Mouse (Mus musculus): ENCODE measurements at regions not wholly inside any gene's neighbourhood (a gene's known extent, or its start where the extent isn't known, plus 50 kb on each side); places are given as distances from the start of the nearest gene placed in this dataset.

GRCm38 (mm10) chr10:68356521-68356920, 78.0 kb upstream of the Arid5b start:
- no peaks in the 10 kb centered on the region for H3K36me3 ChIP-seq (ENCODE audit: control insufficient read depth, insufficient read depth, low read length)
- H3K9ac ChIP-seq (ENCODE audit: low read length): no peak overlapping the region
- no peak overlapping the region for H3K4me3 ChIP-seq (ENCODE audit: low read depth, low read length)
- no peaks in the 10 kb centered on the region for H3K27me3 ChIP-seq (ENCODE audit: control insufficient read depth, insufficient read depth, low read length)
- H3K27ac ChIP-seq (replicated peaks; ENCODE audit: low read depth, low read length): peak overlapping the region; percentile 76
- no peak for DNase-seq (ENCODE audit: low spot score)
- H3K4me2 ChIP-seq (ENCODE audit: low read depth, severe bottlenecking): no peak overlapping the region
- 30% methylated on average over 5 of the region's 5 CpGs for WGBS
- no peaks in the 10 kb centered on the region for H3K9me3 ChIP-seq (ENCODE audit: control insufficient read depth, low read length)
- H3K4me1 ChIP-seq (ENCODE audit: control insufficient read depth, insufficient read depth, low read length): no peaks in the 10 kb centered on the region; the same call in 1 of the 2 replicates
- 0 out of 2 replicates have a peak, but pooled peaks have one; percentile 5 for ATAC-seq (ENCODE audit: insufficient number of reproducible peaks, low FRiP score, low TSS enrichment, low read depth)

GRCm38 (mm10) chr10:68356093-68356485, 77.5 kb upstream of the Arid5b start:
- Histone ChIP-seq H3K4me2 (ENCODE audit: low read depth, severe bottlenecking) (no peak overlapping the region; the same call in 1 of the 2 replicates), H3K27ac (replicated peaks; ENCODE audit: low read depth, low read length) (peak overlapping the region; percentile 55; the same call in 1 of the 2 replicates), H3K4me3 (ENCODE audit: low read depth, low read length) (no peak overlapping the region), H3K9me3 (ENCODE audit: control insufficient read depth, low read length) (no peaks in the 10 kb centered on the region), H3K36me3 (ENCODE audit: control insufficient read depth, insufficient read depth, low read length) (no peaks in the 10 kb centered on the region), H3K9ac (ENCODE audit: low read length) (no peak overlapping the region), H3K27me3 (ENCODE audit: control insufficient read depth, insufficient read depth, low read length) (no peaks in the 10 kb centered on the region), H3K4me1 (ENCODE audit: control insufficient read depth, insufficient read depth, low read length) (no peaks in the 10 kb centered on the region; the same call in 1 of the 2 replicates)
- 15% methylated on average over 6 of the region's 6 CpGs for WGBS
- DNase-seq (ENCODE audit: low spot score): peak; percentile 26
- no peak for ATAC-seq (ENCODE audit: insufficient number of reproducible peaks, low FRiP score, low TSS enrichment, low read depth)

- Histone ChIP-seq H3K27ac (replicated peaks; ENCODE audit: low read depth, low read length) (peak overlapping the region; percentile 55; the same call in 1 of the 2 replicates), H3K36me3 (ENCODE audit: control insufficient read depth, insufficient read depth, low read length) (no peaks in the 10 kb centered on the region), H3K9ac (ENCODE audit: low read length) (no peak overlapping the region), H3K4me1 (ENCODE audit: control insufficient read depth, insufficient read depth, low read length) (no peaks in the 10 kb centered on the region; the same call in 1 of the 2 replicates), H3K4me2 (ENCODE audit: low read depth, severe bottlenecking) (no peak overlapping the region; the same call in 1 of the 2 replicates), H3K9me3 (ENCODE audit: control insufficient read depth, low read length) (no peaks in the 10 kb centered on the region), H3K27me3 (ENCODE audit: control insufficient read depth, insufficient read depth, low read length) (no peaks in the 10 kb centered on the region), H3K4me3 (ENCODE audit: low read depth, low read length) (no peak overlapping the region)
- ATAC-seq (ENCODE audit: insufficient number of reproducible peaks, low FRiP score, low TSS enrichment, low read depth): no peak
- WGBS: 21% methylated on average over 6 of the region's 6 CpGs
- no peak for DNase-seq (ENCODE audit: low spot score)
Measured at GRCm38 (mm10) chr10:68355471-68356092, 77.0 kb upstream of the Arid5b start.

GRCm38 (mm10) chr10:68354335-68355231, 76.0 kb upstream of the Arid5b start:
- DNase-seq (ENCODE audit: low spot score) (peak; percentile 32), ATAC-seq (ENCODE audit: insufficient number of reproducible peaks, low FRiP score, low TSS enrichment, low read depth) (no peak; the same call in 1 of the 2 replicates)
- no peak overlapping the region for H3K4me2 ChIP-seq (ENCODE audit: low read depth, severe bottlenecking)
- no peak overlapping the region for H3K9ac ChIP-seq (ENCODE audit: low read length)
- no peaks in the 10 kb centered on the region for H3K27me3 ChIP-seq (ENCODE audit: control insufficient read depth, insufficient read depth, low read length)
- WGBS: 27% methylated on average over 7 of the region's 8 CpGs
- no peaks in the 10 kb centered on the region; the same call in 1 of the 2 replicates for H3K4me1 ChIP-seq (ENCODE audit: control insufficient read depth, insufficient read depth, low read length)
- H3K9me3 ChIP-seq (ENCODE audit: control insufficient read depth, low read length): no peaks in the 10 kb centered on the region
- H3K36me3 ChIP-seq (ENCODE audit: control insufficient read depth, insufficient read depth, low read length): no peaks in the 10 kb centered on the region
- H3K4me3 ChIP-seq (ENCODE audit: low read depth, low read length): no peak overlapping the region
- H3K27ac ChIP-seq (replicated peaks; ENCODE audit: low read depth, low read length): 0 out of 2 replicates have a peak overlapping the region, but pooled peaks have one; percentile 57

GRCm38 (mm10) chr10:68353692-68354232, 75.2 kb upstream of the Arid5b start:
- no peak for ATAC-seq (ENCODE audit: insufficient number of reproducible peaks, low FRiP score, low TSS enrichment, low read depth)
- WGBS: 57% methylated on average over 18 of the region's 18 CpGs

GRCm38 (mm10) chr10:68351841-68352555, 73.5 kb upstream of the Arid5b start:
- no peak overlapping the region for H3K4me2 ChIP-seq (ENCODE audit: low read depth, severe bottlenecking)
- H3K4me3 ChIP-seq (ENCODE audit: low read depth, low read length): no peak overlapping the region
- H3K36me3 ChIP-seq (ENCODE audit: control insufficient read depth, insufficient read depth, low read length): no peaks in the 10 kb centered on the region
- no peak overlapping the region for H3K9ac ChIP-seq (ENCODE audit: low read length)
- no peaks in the 10 kb centered on the region for H3K9me3 ChIP-seq (ENCODE audit: control insufficient read depth, low read length)
- no peak for DNase-seq (ENCODE audit: low spot score)
- H3K4me1 ChIP-seq (ENCODE audit: control insufficient read depth, insufficient read depth, low read length): no peaks in the 10 kb centered on the region; the same call in 1 of the 2 replicates
- no peaks in the 10 kb centered on the region for H3K27me3 ChIP-seq (ENCODE audit: control insufficient read depth, insufficient read depth, low read length)
- no peak for ATAC-seq (ENCODE audit: insufficient number of reproducible peaks, low FRiP score, low TSS enrichment, low read depth)
- no peak overlapping the region for H3K27ac ChIP-seq (replicated peaks; ENCODE audit: low read depth, low read length)
- 70% methylated on average over 8 of the region's 8 CpGs for WGBS

More at GRCm38 (mm10) chr10:68353692-68354232, 75.2 kb upstream of the Arid5b start:
- Histone ChIP-seq H3K27me3 (ENCODE audit: control insufficient read depth, insufficient read depth, low read length) (no peaks in the 10 kb centered on the region), H3K9me3 (ENCODE audit: control insufficient read depth, low read length) (no peaks in the 10 kb centered on the region), H3K4me2 (ENCODE audit: low read depth, severe bottlenecking) (no peak overlapping the region), H3K9ac (ENCODE audit: low read length) (no peak overlapping the region), H3K36me3 (ENCODE audit: control insufficient read depth, insufficient read depth, low read length) (no peaks in the 10 kb centered on the region), H3K27ac (replicated peaks; ENCODE audit: low read depth, low read length) (peak overlapping the region; percentile 39; the same call in 1 of the 2 replicates), H3K4me1 (ENCODE audit: control insufficient read depth, insufficient read depth, low read length) (no peaks in the 10 kb centered on the region; the same call in 1 of the 2 replicates), H3K4me3 (ENCODE audit: low read depth, low read length) (no peak overlapping the region)
- DNase-seq (ENCODE audit: low spot score): peak; percentile 34

GRCm38 (mm10) chr10:68351441-68351840, 72.9 kb upstream of the Arid5b start:
- ATAC-seq (ENCODE audit: insufficient number of reproducible peaks, low FRiP score, low TSS enrichment, low read depth) (no peak), DNase-seq (ENCODE audit: low spot score) (no peak)
- H3K4me2 ChIP-seq (ENCODE audit: low read depth, severe bottlenecking): no peak overlapping the region
- WGBS: 69% methylated on average over 5 of the region's 5 CpGs
- H3K27ac ChIP-seq (replicated peaks; ENCODE audit: low read depth, low read length): no peak overlapping the region
- no peak overlapping the region for H3K9ac ChIP-seq (ENCODE audit: low read length)
- H3K36me3 ChIP-seq (ENCODE audit: control insufficient read depth, insufficient read depth, low read length): no peaks in the 10 kb centered on the region
- no peak overlapping the region for H3K4me3 ChIP-seq (ENCODE audit: low read depth, low read length)
- H3K9me3 ChIP-seq (ENCODE audit: control insufficient read depth, low read length): no peaks in the 10 kb centered on the region
- no peaks in the 10 kb centered on the region for H3K27me3 ChIP-seq (ENCODE audit: control insufficient read depth, insufficient read depth, low read length)
- H3K4me1 ChIP-seq (ENCODE audit: control insufficient read depth, insufficient read depth, low read length): no peaks in the 10 kb centered on the region; the same call in 1 of the 2 replicates

- 88% methylated on average over 12 of the region's 12 CpGs for WGBS
- Histone ChIP-seq H3K4me2 (ENCODE audit: low read depth, severe bottlenecking) (no peak overlapping the region), H3K4me1 (ENCODE audit: control insufficient read depth, insufficient read depth, low read length) (peaks cover 5% of the 10 kb centered on the region)
Measured at GRCm38 (mm10) chr10:68350798-68351197, 72.3 kb upstream of the Arid5b start.

More at GRCm38 (mm10) chr10:68350798-68351197, 72.3 kb upstream of the Arid5b start:
- no peak overlapping the region for H3K4me3 ChIP-seq (ENCODE audit: low read depth, low read length)
- H3K9me3 ChIP-seq (ENCODE audit: control insufficient read depth, low read length): no peaks in the 10 kb centered on the region
- no peak for ATAC-seq (ENCODE audit: insufficient number of reproducible peaks, low FRiP score, low TSS enrichment, low read depth)
- no peaks in the 10 kb centered on the region for H3K27me3 ChIP-seq (ENCODE audit: control insufficient read depth, insufficient read depth, low read length)
- H3K27ac ChIP-seq (replicated peaks; ENCODE audit: low read depth, low read length): no peak overlapping the region
- DNase-seq (ENCODE audit: low spot score): no peak
- H3K36me3 ChIP-seq (ENCODE audit: control insufficient read depth, insufficient read depth, low read length): no peaks in the 10 kb centered on the region
- H3K9ac ChIP-seq (ENCODE audit: low read length): no peak overlapping the region
